Mouse (Mus musculus) bone marrow, adult 2 months (tissue): ENCODE results near the gene Bcl11a. TPM values are rescaled to one million over a fixed set of nuclear protein-coding genes. Genes with fewer than 3 reads are reported as not detected.
"Not testable (repeated sequence)": the region's sequence is repeated elsewhere in the genome, so short reads cannot be mapped to it uniquely, and the experiment has no call there.

Experiments used
- H3K27ac ChIP-seq: fragments of 200-500 bp; 2 replicates; pipeline ENCODE4 v1.5.1; 2012; ENCODE audit warnings: low read depth, mild to moderate bottlenecking, control low read depth, inconsistent platforms, low read length; ENCODE audit not compliant: control insufficient read depth, poor library complexity, insufficient read depth
- H3K4me1 ChIP-seq: fragments of 200-500 bp; 2 replicates; pipeline ENCODE4 v1.6.1; 2011; ENCODE audit warnings: low read length; ENCODE audit not compliant: control insufficient read depth, insufficient read depth
- H3K4me3 ChIP-seq: fragments of 200-500 bp; replicated peaks from 2 replicates; pipeline ENCODE3; 2011; ENCODE audit warnings: mild to moderate bottlenecking, low read depth, low read length, control low read depth; ENCODE audit not compliant: control insufficient read depth
- CTCF ChIP-seq: fragments of 200-500 bp; IDR thresholded peaks from 2 replicates; pipeline ENCODE4 v1.5.1; 2011; ENCODE audit warnings: low read length, control low read depth; ENCODE audit not compliant: control insufficient read depth, insufficient read depth
- POLR2A ChIP-seq: fragments of 200-500 bp; IDR thresholded peaks from 2 replicates; pipeline ENCODE4 v1.6.1; 2011; ENCODE audit warnings: low read depth, mild to moderate bottlenecking, control low read depth, low read length, borderline replicate concordance; ENCODE audit not compliant: control insufficient read depth
- WGBS: fragments of 180-500 bp; shearing (Covaris S2); methylation state at CpG from one replicate; pipeline ENCODE4 v1.1.7; 2018; 5-methylcytosine and 5-hydroxymethylcytosine counted together
- polyA plus RNA-seq: library from polyadenylated mRNA; stranded (reverse); fragments of >200 nt; gene quantifications from 2 replicates; pipeline ENCODE4 v1.2.4, GENCODE M21; 2011; ENCODE audit warnings: low replicate concordance; ENCODE audit not compliant: missing spikeins, insufficient read depth, insufficient read length

The Bcl11a gene
- polyA plus RNA-seq, 1 experiment: 23.5 TPM

DNA sequence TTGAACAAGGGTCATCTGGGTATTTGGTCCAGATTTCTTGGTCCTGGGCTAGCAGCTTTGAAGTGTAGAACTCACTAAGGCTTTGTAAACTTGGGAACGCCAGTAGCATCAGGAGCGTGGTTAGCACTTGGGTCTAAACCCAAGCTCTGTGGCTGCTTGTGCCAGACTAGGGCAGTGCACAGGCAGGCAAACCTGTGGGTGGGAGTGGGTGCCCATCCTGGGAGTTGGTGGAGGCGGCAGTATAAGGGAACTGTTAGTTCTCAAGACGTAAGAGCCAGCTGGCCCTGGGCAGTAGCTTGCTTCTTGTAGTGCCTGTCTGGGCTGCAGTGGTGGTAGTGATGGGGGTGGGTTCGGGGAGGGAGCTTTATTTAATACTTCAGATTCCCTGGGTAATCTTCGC lies 47.2 kb downstream of the Bcl11a start:
- no peak overlapping the region for H3K27ac ChIP-seq
- 79% methylated on average over 6 of the region's 6 CpGs for WGBS
- peaks cover 20% of the 10 kb centered on the region for H3K4me1 ChIP-seq
- H3K4me3 ChIP-seq: no peak overlapping the region
- TF ChIP-seq CTCF (no peak), POLR2A (no peak)

DNA sequence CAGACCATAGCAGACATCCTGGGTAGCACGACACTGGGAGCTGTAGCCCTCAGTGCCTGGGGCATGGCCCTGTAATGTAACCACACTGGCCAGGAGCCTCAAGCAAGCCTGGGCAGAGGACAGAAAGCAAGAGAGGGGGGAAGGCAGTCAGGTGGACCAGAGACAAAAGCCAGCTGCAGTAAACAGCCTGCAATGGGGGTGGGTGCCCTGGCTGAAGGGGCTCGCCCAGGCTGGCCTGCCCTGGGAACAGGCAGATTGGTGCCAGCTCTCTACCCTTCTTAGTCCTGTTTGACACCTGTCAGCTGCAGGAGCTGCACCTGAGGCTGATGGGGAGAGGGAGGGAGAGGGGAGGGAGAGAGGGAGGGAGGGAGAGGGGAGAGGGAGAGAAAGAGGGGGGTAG lies 50.1 kb downstream of the Bcl11a start:
- WGBS: 41% methylated on average over 2 of the region's 2 CpGs
- H3K27ac ChIP-seq: peak overlapping the region; percentile 31

DNA sequence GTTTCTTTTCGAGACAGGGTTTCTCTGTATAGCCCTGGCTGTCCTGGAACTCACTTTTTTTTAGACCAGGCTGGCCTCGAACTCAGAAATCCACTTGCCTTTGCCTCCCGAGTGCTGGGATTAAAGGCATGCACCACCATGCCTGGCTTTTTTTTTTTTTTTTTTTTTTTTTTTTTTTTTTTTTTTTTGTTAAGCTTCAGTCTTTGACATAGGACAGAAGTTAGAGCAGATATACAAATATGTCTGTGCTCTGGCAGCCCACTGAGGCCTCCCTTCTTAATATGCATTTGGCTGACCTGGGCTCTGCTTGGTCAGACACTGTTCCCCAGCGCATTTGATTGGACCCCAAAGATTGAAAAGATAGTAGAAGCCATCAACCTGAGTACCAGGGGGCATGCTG lies 51.0 kb downstream of the Bcl11a start:
- Histone ChIP-seq H3K4me1 (peaks cover 21% of the 10 kb centered on the region), H3K27ac (peak overlapping the region; percentile 54)
- WGBS: 70% methylated on average over 4 of the region's 4 CpGs
- H3K4me3 ChIP-seq: not testable (repeated sequence)

More for the DNA sequence above, 50.1 kb downstream of the Bcl11a start:
- TF ChIP-seq POLR2A (no peak), CTCF (no peak)
- no peak overlapping the region for H3K4me3 ChIP-seq
- peaks cover 24% of the 10 kb centered on the region for H3K4me1 ChIP-seq

DNA sequence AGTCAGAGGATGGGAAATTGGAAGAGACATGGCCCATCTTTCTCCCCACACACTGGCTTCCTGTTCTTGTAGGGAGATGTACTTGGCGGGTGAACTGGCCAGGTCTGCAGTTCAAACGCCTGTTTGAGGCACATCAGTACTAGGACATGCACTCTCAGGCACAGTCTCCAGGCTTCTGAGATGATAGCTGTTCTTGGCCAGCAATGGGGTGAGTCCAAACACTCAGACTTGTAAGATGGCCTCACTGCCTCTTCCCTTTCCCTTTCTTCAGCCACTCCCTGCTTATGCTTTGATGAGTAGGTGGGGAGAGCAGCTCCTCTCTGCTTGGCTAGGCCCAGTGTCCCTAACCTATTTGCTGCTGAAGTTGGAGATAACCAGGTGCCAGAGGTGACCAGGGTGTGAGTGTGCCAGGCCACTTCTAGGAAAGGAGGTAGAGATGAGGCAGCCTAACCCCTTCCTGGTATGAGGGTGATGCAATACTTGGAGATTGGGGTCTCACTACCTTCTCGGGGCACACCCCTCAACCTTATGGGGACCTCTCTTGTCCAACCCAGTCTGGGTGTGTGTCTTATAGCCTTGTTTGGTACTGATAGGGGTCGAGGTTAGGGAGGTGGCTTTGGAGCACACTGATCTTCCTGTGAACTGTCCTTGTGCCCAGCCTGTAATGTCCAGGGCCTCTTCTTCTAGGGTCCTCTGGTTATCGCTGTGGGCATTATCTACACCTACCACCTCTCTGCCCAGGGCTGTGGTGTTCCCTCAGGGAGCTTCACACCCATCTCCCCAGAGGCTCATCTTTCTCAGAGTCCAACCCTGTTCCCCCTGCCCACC lies 51.7 kb downstream of the Bcl11a start:
- peak overlapping the region; percentile 54 for H3K27ac ChIP-seq
- H3K4me1 ChIP-seq: peaks cover 20% of the 10 kb centered on the region
- WGBS: 48% methylated on average over 5 of the region's 5 CpGs
- TF ChIP-seq CTCF (no peak), POLR2A (no peak)
- no peak overlapping the region for H3K4me3 ChIP-seq

DNA sequence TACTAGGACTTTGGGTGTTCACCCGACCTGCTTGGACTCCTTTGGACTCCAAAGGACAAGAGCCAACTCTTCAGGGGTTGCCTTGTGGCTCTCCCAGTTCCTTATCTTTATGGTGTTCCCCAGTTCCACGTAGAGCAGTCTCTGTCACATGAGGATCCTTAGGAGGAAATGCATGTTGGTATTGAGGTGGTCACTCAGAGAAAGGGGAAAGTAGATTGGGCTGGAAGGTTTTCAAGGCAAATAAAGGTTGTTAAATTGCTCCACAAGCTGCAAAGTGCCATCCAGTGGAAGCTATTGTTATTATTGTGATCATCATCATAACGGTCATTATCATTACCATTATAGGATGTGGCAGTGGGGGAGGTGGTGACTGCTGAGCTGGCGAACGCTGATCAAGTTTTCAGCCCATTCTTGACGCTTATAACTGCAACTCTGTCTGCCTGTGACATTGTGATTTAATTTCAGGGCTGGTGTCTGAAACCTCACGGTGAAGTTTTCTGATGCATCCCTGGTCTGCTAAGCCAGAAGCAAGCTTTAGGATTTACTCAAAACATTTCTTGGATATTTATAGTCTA lies 52.4 kb downstream of the Bcl11a start:
- Histone ChIP-seq H3K4me3 (no peak overlapping the region), H3K27ac (peak overlapping the region; percentile 54), H3K4me1 (peaks cover 21% of the 10 kb centered on the region)
- TF ChIP-seq CTCF (no peak), POLR2A (no peak)
- 51% methylated on average over 7 of the region's 7 CpGs for WGBS

DNA sequence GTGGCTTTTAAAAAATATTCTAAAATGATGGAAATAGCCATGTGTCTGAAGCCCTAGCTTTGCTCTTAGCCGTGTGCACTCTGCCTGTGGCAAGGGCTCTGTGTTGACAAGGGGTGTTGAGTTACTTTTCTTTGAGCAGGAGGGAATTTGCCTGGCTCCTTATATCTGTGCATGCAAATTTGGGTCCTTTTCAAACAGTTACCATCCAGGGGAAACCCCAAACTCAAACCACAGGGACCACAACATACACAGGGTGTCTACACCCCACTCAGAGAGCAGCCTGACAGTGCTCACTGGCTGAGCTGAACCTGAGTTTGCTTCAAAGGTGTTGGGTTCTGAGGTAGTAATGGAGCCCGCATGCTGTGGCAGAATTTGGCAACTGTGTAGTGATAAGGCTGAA lies 54.0 kb downstream of the Bcl11a start:
- 34% methylated on average over 2 of the region's 2 CpGs for WGBS
- peak overlapping the region; percentile 47 for H3K27ac ChIP-seq
- peaks cover 23% of the 10 kb centered on the region for H3K4me1 ChIP-seq
- H3K4me3 ChIP-seq: no peak overlapping the region
- TF ChIP-seq CTCF (no peak), POLR2A (no peak)

DNA sequence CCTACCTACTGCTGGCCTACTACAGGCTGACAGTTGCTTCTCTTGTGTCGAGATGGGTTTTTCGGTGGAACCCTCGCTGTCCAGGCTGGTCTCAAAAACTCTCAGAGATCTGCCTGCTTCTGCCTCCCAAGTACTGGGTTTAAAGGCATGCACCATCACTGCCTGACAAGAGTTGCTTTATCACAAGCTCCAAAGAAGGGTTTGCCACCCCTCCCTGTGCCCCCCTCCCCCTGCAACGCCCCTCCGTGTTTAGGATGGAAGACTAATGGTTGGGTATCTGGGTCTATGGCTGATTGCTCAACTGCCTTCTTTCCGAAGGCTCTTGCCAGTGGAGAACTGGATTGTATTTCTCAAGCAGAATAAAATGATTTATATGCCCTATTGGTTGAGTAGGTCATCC lies 54.5 kb downstream of the Bcl11a start:
- Histone ChIP-seq H3K4me1 (peaks cover 22% of the 10 kb centered on the region), H3K27ac (peak overlapping the region; percentile 33), H3K4me3 (no peak overlapping the region)
- TF ChIP-seq CTCF (no peak), POLR2A (no peak)
- 58% methylated on average over 6 of the region's 6 CpGs for WGBS

DNA sequence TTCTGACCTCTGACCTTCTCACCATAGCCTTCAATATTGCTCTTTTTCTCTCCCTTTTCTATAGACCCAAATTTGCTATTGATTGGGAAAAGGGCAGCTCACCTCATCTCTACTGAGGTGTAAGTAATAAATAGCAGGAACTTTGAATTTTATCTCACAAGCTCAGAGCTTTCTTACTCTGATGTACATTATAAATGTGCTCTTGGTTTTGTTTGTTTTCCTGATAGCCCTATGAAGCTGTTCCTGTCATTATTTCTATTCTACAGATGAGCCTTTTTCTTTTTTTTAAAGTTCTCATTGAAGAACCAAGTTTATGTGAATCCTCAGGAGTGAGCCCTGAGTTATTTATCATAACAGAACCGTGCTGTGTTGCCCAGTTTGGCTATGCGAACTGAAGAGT lies 55.0 kb downstream of the Bcl11a start:
- no peak overlapping the region for H3K27ac ChIP-seq
- H3K4me1 ChIP-seq: peaks cover 19% of the 10 kb centered on the region
- H3K4me3 ChIP-seq: no peak overlapping the region
- WGBS: 79% methylated on average over 2 of the region's 2 CpGs
- no peak for TF ChIP-seq POLR2A
- no peak for TF ChIP-seq CTCF
